Mouse (Mus musculus): ENCODE measurements at regions not wholly inside any gene's neighbourhood (a gene's known extent, or its start where the extent isn't known, plus 50 kb on each side); places are given as distances from the start of the nearest gene placed in this dataset.
"Not testable (repeated sequence)": the region's sequence is repeated elsewhere in the genome, so short reads cannot be mapped to it uniquely, and the experiment has no call there.

DNA sequence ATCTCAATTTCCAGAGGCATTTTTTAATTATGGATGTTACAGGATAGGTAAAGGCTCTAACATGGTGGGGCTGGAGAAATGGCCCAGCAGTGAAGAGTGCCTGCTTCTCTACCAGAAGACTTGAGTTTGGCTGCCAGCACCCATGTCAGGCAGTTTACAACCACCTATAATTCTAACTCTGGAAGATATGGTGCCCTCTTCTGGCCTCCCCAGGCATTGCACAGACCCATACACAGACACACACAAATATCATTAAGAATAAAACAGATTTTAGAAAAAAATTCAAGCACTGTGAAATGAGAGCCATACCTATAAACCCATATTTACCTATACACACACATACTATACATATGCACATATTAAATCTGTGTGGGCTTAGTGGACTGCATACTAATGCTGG, 113.9 kb upstream of the Creb1 start:
- Histone ChIP-seq H3K36me3 (ENCODE audit: control insufficient read depth, insufficient read depth) (no peaks in the 10 kb centered on the region), H3K27me3 (replicated peaks; ENCODE audit: control insufficient read depth, insufficient read depth, low read length) (no peaks in the 10 kb centered on the region), H3K4me3 (replicated peaks; ENCODE audit: low read length) (no peak overlapping the region), H3K9me3 (ENCODE audit: control insufficient read depth, low read length) (0 out of 2 replicates have a peak, but pooled peaks cover 3% of the 10 kb centered on the region), H3K4me2 (ENCODE audit: low read length) (no peak overlapping the region), H3K4me1 (replicated peaks; ENCODE audit: control insufficient read depth, insufficient read depth, low read length) (peaks cover 2% of the 10 kb centered on the region; the same call in 1 of the 2 replicates), H3K9ac (replicated peaks; ENCODE audit: low read depth, low read length) (no peak overlapping the region), H3K27ac (ENCODE audit: low read length) (no peak overlapping the region)
- no peak for ATAC-seq

- H3K9ac ChIP-seq (replicated peaks; ENCODE audit: low read depth, low read length), result no peak overlapping the region
- no peak overlapping the region for H3K4me2 ChIP-seq (ENCODE audit: low read length)
- H3K4me1 ChIP-seq (replicated peaks; ENCODE audit: control insufficient read depth, insufficient read depth, low read length), result peaks cover 7% of the 10 kb centered on the region
- no peak overlapping the region for H3K27ac ChIP-seq (ENCODE audit: low read length)
- ATAC-seq, result no peak
- no peaks in the 10 kb centered on the region for H3K36me3 ChIP-seq (ENCODE audit: control insufficient read depth, insufficient read depth)
- H3K9me3 ChIP-seq (ENCODE audit: control insufficient read depth, low read length), result 0 out of 2 replicates have a peak, but pooled peaks cover 3% of the 10 kb centered on the region
- no peaks in the 10 kb centered on the region for H3K27me3 ChIP-seq (replicated peaks; ENCODE audit: control insufficient read depth, insufficient read depth, low read length)
- 88% methylated on average over 7 of the region's 7 CpGs for WGBS
- no peak overlapping the region for H3K4me3 ChIP-seq (replicated peaks; ENCODE audit: low read length)
Measured at GRCm38 (mm10) chr1:64415906-64416305, 116.5 kb upstream of the Creb1 start.

DNA sequence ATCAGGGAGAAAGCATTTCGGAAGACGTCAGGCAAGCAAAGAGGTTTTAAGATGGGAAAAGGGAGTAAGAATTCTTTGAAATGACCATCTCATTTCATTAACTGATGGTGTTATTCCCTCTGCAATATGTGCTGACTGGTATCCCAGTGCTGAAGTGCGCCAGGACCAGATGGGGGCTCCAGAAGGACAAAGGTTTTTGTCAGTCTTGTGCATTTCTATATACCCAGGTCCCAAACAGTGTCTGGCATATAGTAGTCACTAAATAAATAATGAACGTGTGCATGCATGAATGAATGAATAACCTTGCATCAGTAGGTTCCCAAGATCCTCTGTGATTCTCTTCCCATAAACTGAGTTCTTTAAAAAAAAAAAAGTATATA, 119.3 kb upstream of the Creb1 start:
- no peak for ATAC-seq
- Histone ChIP-seq H3K4me3 (replicated peaks; ENCODE audit: low read length) (no peak overlapping the region), H3K9ac (replicated peaks; ENCODE audit: low read depth, low read length) (no peak overlapping the region), H3K36me3 (ENCODE audit: control insufficient read depth, insufficient read depth) (no peaks in the 10 kb centered on the region), H3K9me3 (ENCODE audit: control insufficient read depth, low read length) (no peaks in the 10 kb centered on the region), H3K4me2 (ENCODE audit: low read length) (no peak overlapping the region), H3K27me3 (replicated peaks; ENCODE audit: control insufficient read depth, insufficient read depth, low read length) (no peaks in the 10 kb centered on the region), H3K27ac (ENCODE audit: low read length) (no peak overlapping the region), H3K4me1 (replicated peaks; ENCODE audit: control insufficient read depth, insufficient read depth, low read length) (peaks cover 20% of the 10 kb centered on the region)
- 75% methylated on average over 4 of the region's 4 CpGs for WGBS

DNA sequence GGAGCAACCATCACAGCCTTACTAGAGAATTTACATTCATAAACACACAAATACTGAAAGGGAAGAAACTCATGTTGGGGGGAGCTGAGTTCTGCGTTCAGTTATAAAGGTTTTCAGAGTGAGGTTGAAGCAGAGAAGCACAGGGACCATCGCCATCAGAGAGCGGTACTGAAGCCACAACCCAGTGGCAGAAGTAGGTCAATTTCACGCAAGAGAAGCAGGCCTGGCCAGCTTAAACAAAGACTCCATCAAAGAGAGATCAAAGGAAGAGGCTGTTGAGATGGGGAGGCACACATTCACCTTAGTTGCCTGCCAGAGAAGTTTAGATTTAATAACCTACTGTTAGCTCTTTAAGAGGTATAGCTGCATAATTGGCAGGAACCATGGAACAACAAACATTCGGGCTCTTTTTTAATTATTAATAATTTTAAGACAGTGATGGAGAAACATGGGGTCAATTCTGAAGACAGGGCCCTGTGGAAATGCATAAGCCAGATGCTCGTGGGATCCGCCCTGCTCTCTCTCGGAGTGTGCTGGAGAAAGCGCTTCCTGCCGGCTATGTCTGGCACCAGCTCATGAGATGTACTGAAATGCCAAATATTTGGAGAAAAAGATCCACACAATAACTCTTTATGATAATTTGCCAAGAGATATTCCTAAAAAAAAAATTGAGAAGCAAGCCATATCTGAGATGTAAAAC, 119.8 kb upstream of the Creb1 start:
- no peaks in the 10 kb centered on the region for H3K36me3 ChIP-seq (ENCODE audit: control insufficient read depth, insufficient read depth)
- no peak for ATAC-seq
- 67% methylated on average over 10 of the region's 10 CpGs for WGBS
- no peak overlapping the region for H3K4me2 ChIP-seq (ENCODE audit: low read length)
- H3K27me3 ChIP-seq (replicated peaks; ENCODE audit: control insufficient read depth, insufficient read depth, low read length), result no peaks in the 10 kb centered on the region
- H3K4me3 ChIP-seq (replicated peaks; ENCODE audit: low read length), result no peak overlapping the region
- H3K9ac ChIP-seq (replicated peaks; ENCODE audit: low read depth, low read length), result no peak overlapping the region
- H3K4me1 ChIP-seq (replicated peaks; ENCODE audit: control insufficient read depth, insufficient read depth, low read length), result peaks cover 21% of the 10 kb centered on the region
- no peak overlapping the region for H3K27ac ChIP-seq (ENCODE audit: low read length)
- H3K9me3 ChIP-seq (ENCODE audit: control insufficient read depth, low read length), result no peaks in the 10 kb centered on the region

- Histone ChIP-seq H3K4me3 (replicated peaks; ENCODE audit: low read length) (no peak overlapping the region), H3K27ac (ENCODE audit: low read length) (no peak overlapping the region), H3K27me3 (replicated peaks; ENCODE audit: control insufficient read depth, insufficient read depth, low read length) (no peaks in the 10 kb centered on the region), H3K9me3 (ENCODE audit: control insufficient read depth, low read length) (no peaks in the 10 kb centered on the region), H3K4me1 (replicated peaks; ENCODE audit: control insufficient read depth, insufficient read depth, low read length) (peaks cover 21% of the 10 kb centered on the region), H3K4me2 (ENCODE audit: low read length) (no peak overlapping the region), H3K9ac (replicated peaks; ENCODE audit: low read depth, low read length) (no peak overlapping the region), H3K36me3 (ENCODE audit: control insufficient read depth, insufficient read depth) (no peaks in the 10 kb centered on the region)
- no peak for ATAC-seq
- 65% methylated on average over 4 of the region's 4 CpGs for WGBS
Measured at GRCm38 (mm10) chr1:64411851-64412480, 120.5 kb upstream of the Creb1 start.

GRCm38 (mm10) chr1:64408807-64409582, 123.5 kb upstream of the Creb1 start:
- H3K4me1 ChIP-seq (replicated peaks; ENCODE audit: control insufficient read depth, insufficient read depth, low read length), result peaks cover 21% of the 10 kb centered on the region
- H3K36me3 ChIP-seq (ENCODE audit: control insufficient read depth, insufficient read depth), result no peaks in the 10 kb centered on the region
- 14% methylated on average over 4 of the region's 4 CpGs for WGBS
- no peaks in the 10 kb centered on the region for H3K9me3 ChIP-seq (ENCODE audit: control insufficient read depth, low read length)
- H3K4me3 ChIP-seq (replicated peaks; ENCODE audit: low read length), result no peak overlapping the region
- no peaks in the 10 kb centered on the region for H3K27me3 ChIP-seq (replicated peaks; ENCODE audit: control insufficient read depth, insufficient read depth, low read length)
- peak; percentile 95 for ATAC-seq
- peak overlapping the region; percentile 60 for H3K27ac ChIP-seq (ENCODE audit: low read length)
- no peak overlapping the region for H3K9ac ChIP-seq (replicated peaks; ENCODE audit: low read depth, low read length)
- H3K4me2 ChIP-seq (ENCODE audit: low read length), result no peak overlapping the region

DNA sequence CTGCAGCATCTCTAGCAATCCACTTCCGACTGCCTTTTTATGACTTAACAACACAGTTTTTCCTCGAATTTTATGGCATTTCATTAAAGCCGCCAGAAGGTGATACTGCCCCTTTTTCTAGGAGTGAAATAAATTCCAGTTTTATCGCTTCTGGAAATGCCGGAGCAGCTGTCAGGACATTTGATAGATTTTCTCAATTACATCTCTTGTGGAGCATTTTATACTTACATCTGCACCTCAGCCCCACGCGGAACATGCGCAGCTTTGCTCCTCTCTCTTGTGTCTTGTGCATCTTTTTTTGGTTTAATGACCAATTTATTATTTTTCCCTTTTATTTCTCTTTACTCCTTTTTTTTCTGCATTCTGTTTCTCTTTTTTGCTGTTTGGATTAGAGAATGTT, 140.9 kb upstream of the Creb1 start:
- Histone ChIP-seq H3K36me3 (ENCODE audit: control insufficient read depth, insufficient read depth) (no peaks in the 10 kb centered on the region), H3K4me3 (replicated peaks; ENCODE audit: low read length) (no peak overlapping the region), H3K4me2 (ENCODE audit: low read length) (no peak overlapping the region), H3K27me3 (replicated peaks; ENCODE audit: control insufficient read depth, insufficient read depth, low read length) (no peaks in the 10 kb centered on the region), H3K4me1 (replicated peaks; ENCODE audit: control insufficient read depth, insufficient read depth, low read length) (no peaks in the 10 kb centered on the region), H3K27ac (ENCODE audit: low read length) (no peak overlapping the region), H3K9ac (replicated peaks; ENCODE audit: low read depth, low read length) (no peak overlapping the region), H3K9me3 (ENCODE audit: control insufficient read depth, low read length) (no peaks in the 10 kb centered on the region)
- 82% methylated on average over 8 of the region's 8 CpGs for WGBS
- ATAC-seq, result no peak

DNA sequence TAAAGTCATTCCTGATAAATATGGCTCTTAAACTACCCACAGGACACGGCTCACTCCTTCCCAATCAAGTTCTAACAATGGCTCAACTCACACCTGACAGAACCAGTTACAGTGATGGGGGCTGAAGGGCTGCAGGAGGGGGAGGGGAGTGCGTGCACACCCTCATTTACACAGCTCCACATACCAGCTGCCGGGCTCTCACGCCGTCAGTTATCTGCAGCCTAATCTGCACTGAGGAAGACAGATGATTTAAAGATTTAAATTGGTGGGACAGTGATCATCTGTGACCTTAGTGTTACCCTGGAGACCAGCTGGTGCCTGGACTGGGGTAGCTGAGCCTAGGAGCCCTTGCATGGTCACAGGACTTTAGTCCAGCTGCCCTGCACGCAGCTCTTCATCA, 151.2 kb upstream of the Creb1 start:
- Histone ChIP-seq H3K4me1 (replicated peaks; ENCODE audit: control insufficient read depth, insufficient read depth, low read length) (no peaks in the 10 kb centered on the region; the same call in 1 of the 2 replicates), H3K36me3 (ENCODE audit: control insufficient read depth, insufficient read depth) (no peaks in the 10 kb centered on the region), H3K27ac (ENCODE audit: low read length) (no peak overlapping the region), H3K4me2 (ENCODE audit: low read length) (no peak overlapping the region), H3K27me3 (replicated peaks; ENCODE audit: control insufficient read depth, insufficient read depth, low read length) (no peaks in the 10 kb centered on the region), H3K9me3 (ENCODE audit: control insufficient read depth, low read length) (no peaks in the 10 kb centered on the region), H3K9ac (replicated peaks; ENCODE audit: low read depth, low read length) (no peak overlapping the region), H3K4me3 (replicated peaks; ENCODE audit: low read length) (no peak overlapping the region)
- 41% methylated on average over 6 of the region's 6 CpGs for WGBS
- peak; percentile 47; the same call in 1 of the 2 replicates for ATAC-seq

DNA sequence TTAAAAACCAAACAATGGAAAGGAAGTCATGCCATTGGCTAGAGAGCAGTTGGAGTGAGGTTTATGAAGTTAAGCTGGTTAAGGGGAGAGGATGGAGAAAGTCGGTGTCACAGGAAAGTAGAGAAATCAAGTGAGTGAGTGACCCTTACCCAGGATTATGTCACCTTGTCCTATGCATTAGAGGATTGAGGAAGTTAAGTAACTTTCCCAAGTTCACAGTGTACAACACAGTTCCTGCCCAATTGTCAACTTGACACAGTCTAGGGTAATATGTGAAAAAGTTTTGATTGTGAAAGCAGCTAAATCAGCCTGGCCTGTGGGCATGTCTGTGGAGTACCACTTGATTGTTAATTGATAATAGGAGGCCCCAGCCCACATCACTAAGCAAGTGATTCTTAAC, 156.0 kb upstream of the Creb1 start:
- not testable (repeated sequence) for H3K4me1 ChIP-seq (replicated peaks; ENCODE audit: control insufficient read depth, insufficient read depth, low read length); H3K4me2 ChIP-seq (ENCODE audit: low read length); H3K36me3 ChIP-seq (ENCODE audit: control insufficient read depth, insufficient read depth); ATAC-seq; H3K9ac ChIP-seq (replicated peaks; ENCODE audit: low read depth, low read length); H3K27ac ChIP-seq (ENCODE audit: low read length); H3K27me3 ChIP-seq (replicated peaks; ENCODE audit: control insufficient read depth, insufficient read depth, low read length); H3K4me3 ChIP-seq (replicated peaks; ENCODE audit: low read length); H3K9me3 ChIP-seq (ENCODE audit: control insufficient read depth, low read length)
- 97% methylated on average over 1 of the region's 1 CpGs for WGBS

Measured in forebrain, embryonic 16.5 days (tissue).